Mouse (Mus musculus): Measurements from ENCODE around the gene Enpep. TPM values are rescaled to one million over a fixed set of nuclear protein-coding genes. Genes with fewer than 3 reads are reported as not detected.

Gene Enpep
- polyA plus RNA-seq, 1 experiment: 3.8 TPM

GRCm38 (mm10) chr3:129220086-129220670 lies 112.3 kb downstream of the Enpep start:
- Histone ChIP-seq H3K4me1 (ENCODE audit: control insufficient read depth, insufficient read depth, low read length) (no peaks in the 10 kb centered on the region), H3K27ac (ENCODE audit: insufficient read depth, low read length) (no peak overlapping the region), H3K4me3 (ENCODE audit: insufficient read depth, low read length) (no peak overlapping the region)
- TF ChIP-seq POLR2A (IDR thresholded peaks at IDR 0.05; ENCODE audit: low read depth, low read length) (no peak), CTCF (IDR thresholded peaks at IDR 0.05; ENCODE audit: borderline replicate concordance, insufficient read depth, low read length) (no peak)

Other genes with a start within 250 kb of the Enpep start
- gene Pitx2, start 132.8 kb downstream of the Enpep start, polyA plus RNA-seq (2011; ENCODE audit: insufficient read length, low read depth, missing spikeins): 3.0 and 3.6 TPM in 2 replicates
- gene Elovl6, start 199.6 kb upstream of the Enpep start, polyA plus RNA-seq (2011; ENCODE audit: insufficient read length, low read depth, missing spikeins): 30.2 and 37.9 TPM in 2 replicates